Mouse (Mus musculus) retina, embryonic 14.5 days (tissue): Measurements from ENCODE around the gene Slc27a1.

ENCODE experiments used
- DNase-seq: peaks from one replicate; pipeline ENCODE4 v3.0.0-alpha.2; 2015; ENCODE audit warnings: low spot score

Gene Slc27a1

DNA sequence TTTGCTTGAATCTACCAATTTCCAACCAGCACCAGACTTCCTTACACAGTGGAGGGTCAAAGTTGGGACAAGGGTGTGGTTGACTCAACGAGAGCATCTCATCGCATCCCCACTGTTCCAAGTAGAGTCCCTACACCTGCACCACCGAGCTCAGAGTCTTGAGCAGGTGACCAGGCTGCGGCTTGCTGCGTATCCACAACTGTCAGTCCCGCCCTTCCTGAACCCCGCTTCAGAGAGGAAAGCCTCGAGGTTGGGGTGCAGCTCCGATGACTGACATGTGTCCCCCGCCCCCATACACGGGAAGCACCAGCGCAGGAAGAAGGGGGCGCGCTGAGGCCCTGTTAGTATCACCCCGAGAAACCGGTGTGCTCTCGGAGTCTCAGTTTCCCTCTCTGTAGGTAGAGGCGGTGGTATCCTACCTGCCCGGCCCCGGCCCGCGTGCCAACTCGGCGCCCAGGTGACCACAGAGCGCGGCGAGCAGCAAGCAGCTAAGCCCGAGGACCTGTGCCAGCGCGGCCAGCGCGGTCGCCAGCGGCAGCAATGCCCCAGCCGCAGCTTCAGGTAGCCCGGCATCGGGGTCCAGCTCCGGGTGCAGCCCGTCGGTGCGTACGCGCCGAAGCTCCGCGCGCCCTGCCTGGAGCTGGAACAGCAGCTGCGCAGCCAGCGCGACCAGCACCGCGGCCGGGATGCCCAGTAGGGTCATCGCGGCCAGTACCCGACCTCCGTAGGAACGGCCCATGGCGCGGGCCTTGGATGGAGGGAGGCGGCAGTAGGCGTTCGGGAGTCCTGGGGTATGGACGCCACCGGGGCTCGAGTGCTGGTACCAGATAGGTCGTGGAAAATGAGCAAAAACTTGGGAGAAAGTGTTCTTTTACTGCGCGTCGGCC, 10.4 kb upstream of the Slc27a1 start, which contains the start of gene Tmem221:
Gene Tmem221 (minus strand): TSS at position 801 of the 887 bp plus-strand sequence.
- DNase-seq = no peak

DNA sequence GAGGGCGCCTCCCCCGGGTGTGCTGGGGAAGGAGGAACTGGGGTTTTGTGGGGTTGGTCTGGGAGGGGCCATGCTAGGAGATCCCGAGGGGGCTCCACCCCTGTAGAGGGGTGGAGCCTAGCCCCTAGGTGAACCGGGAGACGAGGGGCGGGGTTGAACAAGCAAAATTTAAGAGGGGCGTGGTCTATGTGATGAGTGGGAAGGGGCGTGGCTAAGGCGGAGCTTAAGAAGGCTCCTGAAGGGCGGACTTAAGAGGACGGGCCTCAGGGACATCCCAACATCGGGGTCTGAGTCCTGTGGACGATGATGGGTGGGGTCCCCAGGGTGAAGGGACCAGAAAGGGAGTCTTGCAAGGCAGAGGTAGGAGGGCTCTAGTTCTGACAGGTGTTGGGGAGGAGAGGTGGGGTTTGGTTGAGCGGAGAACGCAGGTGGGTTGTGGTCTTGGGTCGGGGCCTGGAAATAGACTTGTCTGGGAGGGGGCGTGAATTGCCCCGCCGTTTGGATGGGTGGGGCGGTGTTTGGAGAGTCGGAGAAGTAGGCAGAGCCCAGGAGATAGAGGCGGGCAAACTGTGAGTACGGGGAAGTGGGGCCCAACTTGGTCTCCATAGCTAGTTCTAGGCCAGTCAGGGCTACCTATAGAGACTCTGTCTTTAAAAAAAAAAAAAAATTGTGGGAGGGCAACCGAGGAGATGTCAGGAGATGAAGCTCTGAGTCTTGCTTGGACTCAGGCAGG, 9.6 kb upstream of the Slc27a1 start:
- peak; percentile 66 for DNase-seq

DNA sequence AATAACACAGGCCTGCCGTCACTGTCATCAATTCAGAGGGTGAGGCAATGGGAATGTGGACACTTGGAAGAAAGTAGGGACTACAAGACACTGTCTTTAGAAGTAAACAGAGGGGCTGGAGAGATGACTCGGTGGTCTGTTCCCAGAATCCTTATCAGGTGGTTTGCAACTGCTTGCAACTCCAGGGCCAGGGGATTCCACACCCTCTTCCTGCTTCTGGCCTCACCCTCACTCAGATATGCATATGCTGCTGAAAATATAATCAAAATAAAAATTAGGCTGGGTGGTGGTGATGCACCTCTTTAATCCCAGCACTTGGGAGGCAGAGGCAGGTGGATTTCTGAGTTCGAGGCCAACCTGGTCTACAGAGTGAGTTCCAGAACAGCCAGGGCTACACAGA, 8.6 kb upstream of the Slc27a1 start:
- DNase-seq = no peak

DNA sequence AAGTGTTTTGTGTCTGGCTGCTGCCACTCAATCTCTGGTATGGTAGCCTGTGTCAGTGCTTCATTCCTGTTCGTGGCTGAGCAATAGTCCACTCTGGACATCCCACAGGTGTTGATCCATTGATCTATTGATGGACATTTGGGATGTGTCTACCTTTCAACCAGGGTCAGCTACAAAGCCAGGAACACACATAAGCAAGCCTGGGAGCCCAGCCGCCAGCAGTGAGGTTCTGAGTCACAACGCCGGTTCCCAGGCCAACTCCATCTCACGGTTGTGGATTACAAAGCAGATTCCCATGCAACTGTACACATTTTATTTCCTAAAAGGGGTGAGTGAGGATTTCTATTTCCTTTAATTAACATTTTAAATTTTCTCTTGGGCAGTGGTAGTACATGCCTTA, 7.9 kb upstream of the Slc27a1 start:
- no peak for DNase-seq

DNA sequence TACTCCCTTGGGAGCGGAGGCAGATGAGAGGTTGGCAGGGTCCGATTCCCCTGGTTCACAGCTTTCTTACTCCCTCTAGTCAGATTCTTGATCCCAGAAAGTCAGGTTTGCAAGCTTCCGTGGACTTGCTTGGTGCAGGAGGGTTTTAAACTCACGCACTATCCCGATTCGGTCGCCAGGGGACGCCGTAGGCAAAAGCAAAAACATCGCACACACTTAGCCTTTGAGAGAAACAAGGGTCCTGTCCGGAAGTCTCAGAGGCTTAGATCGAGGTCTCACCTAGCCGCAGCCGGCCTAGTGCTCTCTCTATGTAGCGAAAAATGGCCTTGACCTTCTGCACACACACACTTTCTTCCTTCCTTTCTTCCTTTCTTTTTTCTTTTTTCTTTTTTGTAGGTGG, 7.3 kb upstream of the Slc27a1 start:
- DNase-seq = peak; percentile 84

DNA sequence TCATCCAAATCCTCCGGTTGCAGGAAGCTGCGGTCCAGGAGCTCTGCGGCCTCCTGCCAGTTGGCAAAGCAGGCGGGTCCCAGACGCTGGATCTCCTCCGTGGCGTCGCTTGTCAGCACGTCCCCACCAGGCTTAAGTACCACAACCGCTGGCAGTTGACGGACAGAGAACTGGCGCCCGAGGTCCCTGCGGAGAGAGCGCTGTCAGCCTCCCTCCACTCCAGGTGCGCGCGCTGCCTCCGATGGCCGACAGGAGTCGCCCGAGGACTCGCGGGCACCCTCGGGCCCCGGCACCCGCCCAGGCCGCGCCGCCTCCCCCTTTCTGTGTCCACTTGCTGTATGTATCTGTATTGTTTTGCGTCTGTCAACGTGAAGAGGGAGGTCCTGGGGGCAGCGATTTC, 5.9 kb upstream of the Slc27a1 start:
- peak; percentile 73 for DNase-seq

DNA sequence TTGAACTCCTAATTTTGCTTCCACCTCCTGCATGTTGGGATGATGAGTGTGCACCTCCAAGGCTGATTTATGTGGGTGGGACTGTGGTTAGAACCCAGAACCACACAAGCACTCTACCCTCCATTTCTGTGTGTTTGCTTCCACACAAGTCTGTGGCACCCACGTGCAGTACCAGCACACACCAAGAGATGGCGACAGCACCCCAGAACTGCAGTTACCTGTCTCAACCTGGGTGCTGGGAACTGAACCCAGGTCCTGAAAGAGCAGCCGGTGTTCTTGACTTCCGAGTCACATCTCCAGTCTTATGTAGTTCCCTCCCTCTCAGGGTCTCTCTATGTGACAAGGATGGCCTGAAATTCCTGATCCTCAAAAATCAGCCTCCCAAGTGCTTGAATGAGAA, 4.7 kb upstream of the Slc27a1 start:
- DNase-seq = no peak

DNA sequence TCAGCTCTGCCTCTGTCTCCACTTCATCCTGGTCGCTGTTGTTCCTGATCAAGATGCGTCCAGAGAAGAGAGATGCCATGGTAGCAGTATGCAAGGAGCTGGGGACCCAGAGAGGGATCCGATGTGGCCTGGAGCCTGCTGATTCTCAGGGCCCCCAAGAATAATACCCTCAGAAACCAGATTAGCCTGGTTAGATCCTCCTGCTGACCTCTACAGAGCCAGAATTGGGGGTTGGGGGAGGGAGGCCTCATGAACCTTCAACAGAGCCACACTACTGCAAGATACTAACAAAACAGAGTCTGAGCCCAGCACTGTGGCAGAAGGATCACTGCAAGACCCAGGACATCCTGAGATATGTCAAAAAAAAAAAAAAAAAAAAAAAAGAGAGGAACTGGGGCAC, 2.2 kb upstream of the Slc27a1 start, which contains the start of gene Nxnl1:
Gene Nxnl1 (minus strand): TSS at position 101 of the 400 bp plus-strand sequence.
- DNase-seq = no peak

DNA sequence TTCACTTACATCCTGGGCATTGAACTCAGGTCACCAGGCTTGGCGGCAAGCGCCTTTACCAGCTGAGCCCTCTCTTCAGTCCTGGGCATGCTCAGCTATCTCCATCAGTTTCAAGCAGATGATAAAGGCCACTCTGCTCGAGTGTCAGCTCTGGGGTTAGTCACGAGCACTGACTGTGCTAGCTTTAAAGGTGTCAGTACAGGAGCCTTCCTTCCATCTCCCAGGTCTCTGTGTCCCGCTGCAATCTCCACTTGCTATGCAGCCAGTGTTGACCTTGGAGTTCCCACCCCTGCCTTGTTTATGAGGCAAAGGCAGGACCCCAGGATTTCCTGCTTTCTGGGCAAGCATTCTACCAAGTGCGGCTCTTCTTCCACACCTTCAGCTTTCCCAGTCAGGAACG, 1.1 kb upstream of the Slc27a1 start:
- no peak for DNase-seq

DNA sequence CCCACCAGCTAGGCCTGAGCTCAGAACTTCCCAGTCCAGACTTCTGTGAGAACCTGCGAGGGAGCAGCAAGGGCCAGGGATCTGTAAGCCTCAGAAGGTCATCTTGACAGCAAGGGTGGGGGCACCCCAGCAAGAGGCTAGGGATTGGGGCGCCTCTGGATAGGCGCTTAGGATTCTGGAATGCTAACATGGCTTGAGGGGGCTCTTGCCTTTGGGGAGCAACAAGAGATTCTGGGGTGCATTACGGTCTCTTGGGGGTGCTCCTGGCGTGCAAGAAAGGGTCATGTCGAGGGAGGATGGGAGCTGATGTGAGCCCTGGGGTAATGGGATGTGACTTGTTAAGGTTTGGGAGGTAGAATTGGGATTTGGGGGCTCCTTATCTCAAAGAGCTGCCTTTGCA, 259 bp downstream of the Slc27a1 start:
- no peak for DNase-seq

DNA sequence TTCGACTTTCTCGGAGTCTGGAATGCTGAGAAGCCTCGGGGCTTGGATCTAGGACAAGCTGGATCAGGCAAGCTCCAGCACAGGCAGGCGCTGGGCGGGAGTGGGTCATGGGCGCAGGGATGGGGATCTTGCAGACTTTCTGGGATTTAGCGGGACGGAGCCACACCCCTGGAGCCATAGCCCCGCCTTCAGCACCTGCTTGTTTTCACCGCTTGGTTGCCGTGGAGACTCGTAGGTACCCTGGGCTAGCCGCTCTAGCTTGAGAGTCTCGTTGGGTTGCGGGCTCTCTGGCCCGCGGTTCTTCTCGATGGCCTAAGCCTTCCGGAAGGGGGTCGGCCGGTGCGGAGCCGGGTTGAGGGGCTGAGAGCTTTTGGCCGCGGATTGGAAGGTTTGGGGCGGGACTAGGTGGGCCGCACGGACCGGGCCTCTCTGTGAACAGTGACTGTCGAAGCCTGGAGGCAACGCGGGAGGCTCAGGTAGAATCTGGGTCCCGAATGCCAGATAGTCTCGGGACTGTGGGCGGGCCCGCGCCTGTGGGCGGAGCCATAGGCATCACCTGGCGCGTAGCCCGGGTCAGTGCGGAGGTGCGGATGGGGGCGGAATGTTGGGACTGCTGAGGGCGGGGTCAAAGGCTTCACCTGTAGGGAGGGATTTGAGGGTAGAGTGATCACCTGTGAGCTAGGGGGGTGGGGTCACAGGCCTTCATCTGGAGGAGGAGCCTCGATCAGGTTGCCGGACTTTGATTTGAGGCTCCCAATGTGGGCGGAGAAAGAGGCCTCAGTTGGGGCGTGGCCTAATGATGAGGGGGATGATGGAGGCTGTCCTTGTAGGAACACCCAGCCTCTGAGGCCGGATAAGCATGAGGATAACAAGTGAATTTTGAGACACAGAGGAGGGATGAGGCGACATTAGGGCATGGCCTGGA, 946 bp downstream of the Slc27a1 start:
- DNase-seq = peak; percentile 94

DNA sequence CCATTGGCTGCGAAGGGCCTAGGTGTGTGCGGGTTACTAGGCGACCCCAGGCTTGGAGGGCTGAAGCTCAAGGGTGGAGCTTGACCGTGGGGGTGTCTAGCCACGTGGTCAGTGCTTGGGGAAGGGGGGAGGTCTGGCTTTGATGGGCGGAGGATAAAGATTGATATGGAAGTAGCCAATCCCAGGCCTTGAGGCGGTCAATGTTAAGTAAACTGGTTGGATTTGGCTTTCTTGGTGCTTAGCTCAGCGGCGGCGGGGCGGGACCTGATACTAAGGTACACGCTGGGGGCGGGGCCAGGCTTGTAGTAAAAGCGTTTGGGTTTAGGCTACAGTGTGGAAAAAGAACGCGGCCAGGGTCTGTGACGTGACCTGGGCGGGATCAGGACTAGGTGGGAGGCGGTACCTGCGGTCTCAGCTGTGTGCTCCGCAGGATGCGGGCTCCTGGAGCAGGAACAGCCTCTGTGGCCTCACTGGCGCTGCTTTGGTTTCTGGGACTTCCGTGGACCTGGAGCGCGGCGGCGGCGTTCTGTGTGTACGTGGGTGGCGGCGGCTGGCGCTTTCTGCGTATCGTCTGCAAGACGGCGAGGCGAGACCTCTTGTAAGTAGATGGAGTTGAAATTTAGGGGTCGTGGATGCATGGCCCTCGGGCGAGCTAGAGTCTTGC, 1.7 kb downstream of the Slc27a1 start:
- peak; percentile 96 for DNase-seq

DNA sequence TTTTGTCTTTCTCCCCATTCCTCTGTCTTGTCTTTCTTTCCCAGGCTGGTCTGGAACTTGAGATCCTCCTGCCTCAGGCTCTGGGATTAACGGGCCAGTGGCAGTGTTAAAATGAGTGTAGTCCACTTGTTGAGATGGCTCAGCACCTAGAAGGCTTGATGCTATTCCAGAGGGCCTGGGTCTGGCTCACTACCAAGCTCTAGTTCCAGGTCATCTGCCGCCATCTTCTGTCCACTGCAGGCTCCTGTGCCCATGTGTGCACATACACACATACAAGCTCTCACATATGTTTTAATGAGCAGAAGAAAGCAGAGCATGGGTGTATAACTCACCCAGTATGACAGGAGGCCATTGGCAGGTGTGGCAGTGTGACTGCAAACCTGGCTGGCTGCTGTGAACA, 3.4 kb downstream of the Slc27a1 start:
- no peak for DNase-seq

DNA sequence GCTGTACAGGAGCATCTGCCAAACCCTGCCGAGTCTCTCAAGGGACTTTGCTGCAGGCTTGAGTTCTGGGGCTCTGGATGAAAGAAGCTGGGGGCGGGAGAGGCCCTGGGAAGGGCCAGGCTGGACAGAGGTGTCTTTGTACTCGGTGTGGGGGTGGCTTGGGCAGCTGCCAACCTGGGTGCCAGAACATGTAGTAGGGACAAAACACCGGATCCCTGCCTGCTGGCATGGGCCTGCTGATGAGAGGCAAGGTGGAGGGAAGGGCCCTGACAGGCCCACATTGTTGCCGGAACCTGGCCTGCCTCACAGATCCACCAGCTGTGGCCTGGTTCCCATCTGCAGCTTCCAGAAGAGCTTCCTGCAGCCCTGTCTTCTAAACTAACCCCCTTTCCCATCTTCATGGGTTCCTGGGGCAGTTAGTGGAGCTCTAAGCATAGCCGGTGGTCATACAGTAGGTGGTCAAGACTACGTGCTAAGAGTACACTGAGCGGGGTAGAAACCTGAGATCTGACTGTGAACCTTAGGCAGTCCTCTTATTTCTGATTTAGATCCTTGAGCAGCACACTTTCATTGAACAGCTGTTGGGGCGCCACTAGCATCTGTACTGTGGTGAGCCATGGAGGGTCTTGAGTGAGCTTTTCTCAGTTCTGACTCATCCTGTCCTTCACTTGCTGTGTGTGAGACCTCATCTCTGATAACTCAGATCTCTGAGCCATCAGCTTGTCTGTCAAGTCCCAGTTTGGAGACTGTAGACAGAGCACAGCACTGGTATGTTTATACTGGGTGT, 4.4 kb downstream of the Slc27a1 start:
- no peak for DNase-seq

DNA sequence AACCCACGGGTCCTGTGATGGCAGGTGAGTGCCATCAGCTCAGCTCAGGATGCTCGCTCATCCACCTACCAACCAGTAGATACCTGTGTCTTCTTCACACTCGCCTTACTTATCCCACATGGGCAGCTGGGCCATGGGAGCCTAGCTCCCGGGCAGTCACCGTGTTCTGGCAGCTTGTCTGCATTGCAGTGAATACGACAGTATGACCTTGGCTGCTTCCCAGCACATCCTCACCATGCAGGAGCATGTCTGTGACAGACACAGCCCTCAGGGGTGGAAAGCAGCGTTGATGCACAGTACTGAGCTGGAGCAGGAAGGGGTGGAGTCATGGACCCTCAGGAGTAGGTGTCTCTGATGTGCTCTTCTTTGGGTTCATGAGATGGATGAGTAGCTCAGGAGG, 5.7 kb downstream of the Slc27a1 start:
- no peak for DNase-seq

DNA sequence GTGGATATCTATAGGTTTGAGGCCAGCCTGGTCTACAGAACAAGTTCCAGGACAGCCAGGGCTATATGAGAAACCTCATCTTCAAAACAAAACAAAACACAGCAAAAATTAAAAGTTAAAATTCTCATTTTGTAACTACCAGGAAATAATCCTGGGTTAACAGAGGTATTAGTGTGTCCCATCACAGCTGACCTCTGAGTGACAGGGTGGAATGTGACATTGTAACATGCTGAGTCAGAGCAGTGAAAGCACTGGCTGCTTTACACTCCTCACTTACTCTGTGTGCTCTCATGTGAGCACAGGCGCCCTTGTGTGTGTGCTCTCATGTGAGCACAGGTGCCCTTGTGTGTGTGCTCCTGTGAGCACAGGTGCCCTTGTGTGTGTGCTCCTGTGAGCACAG, 6.3 kb downstream of the Slc27a1 start:
- DNase-seq = no peak

DNA sequence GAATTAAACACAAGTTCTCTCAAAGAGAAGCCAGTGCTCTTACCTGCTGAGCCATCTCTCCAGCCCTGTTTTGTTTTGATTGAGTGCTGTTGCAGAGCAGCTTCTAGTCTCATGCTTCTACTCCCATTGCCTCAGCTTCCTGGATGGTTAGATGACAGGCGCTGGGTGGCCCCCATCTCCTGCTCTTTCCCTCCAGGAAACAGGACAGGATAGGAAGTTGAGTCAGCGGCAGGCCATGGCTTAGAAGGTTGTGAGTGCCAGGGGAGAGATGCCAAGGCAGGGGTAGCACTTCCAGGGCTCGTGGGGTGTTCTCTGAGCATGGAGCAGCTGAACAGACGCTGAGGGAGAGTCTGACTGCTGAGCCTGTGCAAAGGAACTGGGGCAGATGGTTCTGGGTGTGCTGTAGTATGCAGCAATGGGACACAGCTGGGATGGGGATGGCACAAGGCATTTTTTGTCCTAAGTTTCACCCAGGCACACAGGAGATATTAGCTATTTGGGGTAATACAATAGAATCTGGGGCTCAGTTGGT, 9.2 kb downstream of the Slc27a1 start:
- no peak for DNase-seq

DNA sequence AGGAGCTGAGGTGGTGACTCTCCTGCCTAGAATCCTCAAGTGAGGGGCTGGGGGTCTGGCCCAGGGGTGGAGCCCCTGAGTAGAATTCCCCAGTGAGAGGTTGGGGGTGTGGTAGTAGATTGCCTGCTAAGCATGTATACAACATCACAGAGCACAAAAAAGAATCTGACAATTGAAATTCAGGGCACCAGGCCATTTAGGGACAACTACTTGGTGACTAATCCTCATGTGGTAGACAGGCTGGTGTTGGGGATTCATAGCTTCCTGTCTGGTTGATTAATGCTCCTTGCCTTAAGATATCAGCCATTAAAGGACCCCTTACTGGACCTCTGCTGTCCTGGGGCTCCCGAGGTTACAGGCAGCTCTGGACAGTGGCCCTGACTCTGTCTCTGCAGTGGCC, 10.3 kb downstream of the Slc27a1 start:
- no peak for DNase-seq

DNA sequence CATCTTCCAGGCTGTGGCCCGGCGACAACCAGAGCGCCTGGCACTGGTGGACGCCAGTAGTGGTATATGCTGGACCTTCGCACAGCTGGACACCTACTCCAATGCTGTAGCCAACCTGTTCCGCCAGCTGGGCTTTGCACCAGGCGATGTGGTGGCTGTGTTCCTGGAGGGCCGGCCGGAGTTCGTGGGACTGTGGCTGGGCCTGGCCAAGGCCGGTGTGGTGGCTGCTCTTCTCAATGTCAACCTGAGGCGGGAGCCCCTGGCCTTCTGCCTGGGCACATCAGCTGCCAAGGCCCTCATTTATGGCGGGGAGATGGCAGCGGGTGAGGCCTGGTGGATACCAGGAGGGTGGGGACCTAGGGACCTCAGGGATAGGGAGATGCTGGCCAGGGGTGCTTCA, 10.8 kb downstream of the Slc27a1 start:
- DNase-seq = no peak

DNA sequence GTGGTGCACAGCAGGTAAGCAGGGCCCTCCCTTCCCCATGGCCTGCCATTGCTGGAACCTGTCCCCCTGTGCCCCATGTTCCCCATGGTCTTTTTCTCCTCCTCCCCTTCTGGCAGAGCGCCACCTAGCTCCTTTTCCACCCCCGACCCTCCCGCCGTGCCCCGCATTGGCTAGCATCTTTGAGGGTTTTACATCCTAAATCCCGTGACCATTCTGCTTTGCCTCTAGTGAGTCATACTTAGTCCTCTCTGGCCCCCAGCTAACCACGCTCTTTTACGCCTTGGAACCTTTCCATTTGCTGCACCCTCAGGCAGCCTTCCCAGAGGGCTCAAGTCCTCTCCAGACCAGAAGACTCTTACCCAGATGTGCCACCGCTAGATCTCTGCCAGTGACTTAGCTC, 11.5 kb downstream of the Slc27a1 start:
- DNase-seq = no peak

DNA sequence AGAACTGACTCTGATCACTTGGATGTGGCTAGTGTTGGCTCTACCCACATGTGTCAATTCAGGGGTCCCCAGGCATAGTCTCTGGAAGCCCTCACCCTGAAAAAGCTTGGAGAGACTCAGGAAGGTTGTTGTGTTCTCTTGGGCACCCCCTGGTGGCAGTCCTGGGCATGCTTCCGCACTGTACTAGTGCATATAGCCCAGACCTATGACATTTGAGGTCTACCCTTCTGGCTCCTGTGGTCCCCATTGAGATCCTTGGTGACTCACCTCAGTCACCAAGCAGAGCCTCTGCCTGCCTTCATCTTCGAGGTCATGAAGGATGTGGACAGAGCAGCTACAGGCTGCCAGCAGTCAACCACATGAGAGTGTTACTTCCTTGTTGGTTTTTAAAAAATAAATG, 18.2 kb downstream of the Slc27a1 start:
- DNase-seq = peak; percentile 47
